Mouse (Mus musculus) left cerebral cortex, adult 18-20 months (tissue): ENCODE measurements around the gene Echdc1. TPM values are rescaled to one million over a fixed set of nuclear protein-coding genes. Genes with fewer than 3 reads are reported as not detected.
A peak's percentile ranks its signal among the peaks of the same experiment; 100 is the strongest.
"Not testable (repeated sequence)": the region's sequence is repeated elsewhere in the genome, so short reads cannot be mapped to it uniquely, and the experiment has no call there.

Source experiments
- DNase-seq, 2 experiments: peaks; one replicate each; pipeline ENCODE4 v3.0.0; 2021 to 2022; ENCODE audit warnings: low spot score in 2 of 2, mixed read lengths in 1 of 2
- long read RNA-seq, 2 experiments: library from polyadenylated mRNA; stranded (forward); transcript quantifications; one replicate each; pipeline ENCODE4 v2.0.0; 2021
- total RNA-seq, 2 experiments: library from RNA; stranded (reverse); gene quantifications; 2 replicates each; pipeline ENCODE4 v1.2.3; 2021

Gene Echdc1
- total RNA-seq: 10 to 100 TPM; 29.6 to 30.9 TPM
- long read RNA-seq, experiment 1, transcript Echdc1-202 (6 exons, 1,845 nt): minor isoform, 10 of 33 reads
- long read RNA-seq, experiment 1, transcript Echdc1-201 (6 exons, 3,856 nt): major isoform, 19 of 33 reads
- long read RNA-seq, experiment 1, partial matches to known transcripts: 0 of 33 reads
- long read RNA-seq, experiment 1, other reads (novel, unspliced or antisense): 2 of 33 reads
- long read RNA-seq, experiment 2, transcript Echdc1-201 (6 exons, 3,856 nt): major isoform, 14 of 30 reads
- long read RNA-seq, experiment 2, transcript Echdc1-202 (6 exons, 1,845 nt): minor isoform, 10 of 30 reads
- long read RNA-seq, experiment 2, partial matches to known transcripts: 0 of 30 reads
- long read RNA-seq, experiment 2, other reads (novel, unspliced or antisense): 6 of 30 reads

GRCm38 (mm10) chr10:29313064-29313638 lies at the start of gene Echdc1:
Echdc1 (plus strand) TSS chr10:29313166.
- DNase-seq: peak; percentile 77 to 86

GRCm38 (mm10) chr10:29281736-29282135 lies 31.2 kb upstream of the Echdc1 start:
- DNase-seq: no peak

- DNase-seq: no peak
Observed at GRCm38 (mm10) chr10:29285757-29286156, 27.2 kb upstream of the Echdc1 start.

- DNase-seq: no peak
Observed at GRCm38 (mm10) chr10:29302230-29302629, 10.7 kb upstream of the Echdc1 start.

- DNase-seq: no peak
Observed at GRCm38 (mm10) chr10:29311480-29312219, 1.3 kb upstream of the Echdc1 start.

GRCm38 (mm10) chr10:29313905-29314304 lies 939 bp downstream of the Echdc1 start:
- DNase-seq: no peak

- DNase-seq: no peak
Observed at GRCm38 (mm10) chr10:29324817-29325216, 11.9 kb downstream of the Echdc1 start.

GRCm38 (mm10) chr10:29333836-29334235 lies 20.9 kb downstream of the Echdc1 start:
- no peak for DNase-seq

GRCm38 (mm10) chr10:29338355-29339056 lies 25.5 kb downstream of the Echdc1 start:
- peak; percentile 70 to 83 for DNase-seq

GRCm38 (mm10) chr10:29344232-29344631 lies 31.3 kb downstream of the Echdc1 start:
- no peak for DNase-seq

- no peak for DNase-seq
Observed at GRCm38 (mm10) chr10:29346638-29347037, 33.7 kb downstream of the Echdc1 start.

- no peak for DNase-seq
Observed at GRCm38 (mm10) chr10:29351420-29351819, 38.5 kb downstream of the Echdc1 start.

- no peak for DNase-seq
Observed at GRCm38 (mm10) chr10:29352575-29352974, 39.6 kb downstream of the Echdc1 start.

- DNase-seq: peak; percentile 48 to 56
Observed at GRCm38 (mm10) chr10:29354183-29354582, 41.2 kb downstream of the Echdc1 start.

GRCm38 (mm10) chr10:29361095-29361463 lies 48.1 kb downstream of the Echdc1 start:
- no peak for DNase-seq

GRCm38 (mm10) chr10:29361464-29362196 lies 48.7 kb downstream of the Echdc1 start:
- DNase-seq: peak; percentile 87 to 90

GRCm38 (mm10) chr10:29362197-29362900 lies 49.4 kb downstream of the Echdc1 start, which contains the start of gene Rnf146:
Rnf146 (minus strand) TSS chr10:29362442.
- no peak for DNase-seq

- no peak for DNase-seq
Observed at GRCm38 (mm10) chr10:29374065-29374464, 61.1 kb downstream of the Echdc1 start.

GRCm38 (mm10) chr10:29381558-29381957 lies 68.6 kb downstream of the Echdc1 start:
- DNase-seq: no peak

GRCm38 (mm10) chr10:29394890-29395289 lies 81.9 kb downstream of the Echdc1 start:
- not testable (repeated sequence) for DNase-seq
